Mouse (Mus musculus): ENCODE measurements around the gene Znrd1as. TPM values are rescaled to one million over a fixed set of nuclear protein-coding genes. Genes with fewer than 3 reads are reported as not detected.

Znrd1as gene
- total RNA-seq (2017), result 9.2 and 13.8 TPM in 2 replicates

DNA sequence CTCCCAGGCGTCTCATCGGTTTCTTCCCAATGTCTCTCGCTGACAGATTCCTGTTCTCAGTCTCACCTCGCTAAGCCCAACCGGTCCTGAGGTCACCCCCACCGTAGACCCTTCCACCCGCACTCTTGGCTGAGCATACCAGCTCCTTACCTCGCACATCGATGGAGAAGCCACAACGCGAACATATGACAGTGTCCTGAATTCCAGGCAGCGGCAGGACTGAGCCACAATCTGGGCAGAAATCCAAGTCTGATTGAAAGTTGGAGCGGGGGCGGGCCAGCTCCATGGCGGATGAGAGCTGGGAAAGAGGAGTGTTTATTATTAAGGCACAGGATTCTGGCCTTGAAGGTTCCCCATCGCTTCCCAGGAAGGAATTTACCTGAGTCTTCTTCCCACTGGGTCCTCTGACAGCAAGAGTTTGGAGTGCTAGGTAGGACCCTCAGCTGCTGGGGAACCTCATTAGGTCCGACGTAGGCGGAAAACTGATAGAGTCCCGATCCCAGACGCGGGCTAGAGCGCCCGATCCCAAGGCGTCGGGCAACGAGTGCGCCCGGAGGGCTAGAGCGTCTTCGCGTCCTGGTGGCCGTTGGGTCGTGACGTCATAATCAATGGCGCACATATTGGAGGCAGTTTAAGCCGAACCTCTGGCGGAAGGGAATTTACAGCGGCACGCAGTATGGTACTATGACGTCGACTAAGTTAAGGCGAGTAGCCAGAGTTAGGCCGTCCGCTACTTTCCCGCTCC is at the start of gene Znrd1as, which contains the start of gene Znrd1:
TSS of gene Znrd1as (plus strand) at position 594 of the 745 bp plus-strand sequence.
TSS of gene Znrd1 (minus strand) at position 561 of the 745 bp plus-strand sequence.
- peak; percentile 95 to 97 for ATAC-seq (replicated peaks in 1 of 2; ENCODE audit: insufficient read depth in 1 of 2, low FRiP score in 2 of 2, low TSS enrichment in 1 of 2, low read depth in 1 of 2, poor library complexity in 2 of 2, severe bottlenecking in 2 of 2)

DNA sequence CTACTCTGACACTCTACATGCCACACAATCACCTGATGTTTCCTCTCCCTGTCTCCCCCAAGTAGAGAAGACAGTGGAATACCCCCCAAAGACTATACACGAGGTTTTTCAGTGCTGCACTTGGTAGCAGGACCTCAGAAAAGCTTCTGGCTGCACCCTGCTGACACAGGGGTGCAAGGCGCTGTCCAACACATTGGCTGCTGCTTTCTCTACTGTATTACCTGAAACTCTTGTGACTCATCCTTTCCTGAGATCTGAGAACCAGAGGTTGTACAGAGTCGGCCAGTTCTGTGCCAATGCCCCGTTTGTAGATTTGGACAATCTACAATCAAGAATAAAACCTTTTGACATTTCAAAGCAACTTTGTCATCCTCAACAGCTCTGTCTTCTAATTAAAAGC is 48.6 kb upstream of the Znrd1as start:
- no peak for ATAC-seq (replicated peaks in 1 of 2; ENCODE audit: insufficient read depth in 1 of 2, low FRiP score in 2 of 2, low TSS enrichment in 1 of 2, low read depth in 1 of 2, poor library complexity in 2 of 2, severe bottlenecking in 2 of 2)

DNA sequence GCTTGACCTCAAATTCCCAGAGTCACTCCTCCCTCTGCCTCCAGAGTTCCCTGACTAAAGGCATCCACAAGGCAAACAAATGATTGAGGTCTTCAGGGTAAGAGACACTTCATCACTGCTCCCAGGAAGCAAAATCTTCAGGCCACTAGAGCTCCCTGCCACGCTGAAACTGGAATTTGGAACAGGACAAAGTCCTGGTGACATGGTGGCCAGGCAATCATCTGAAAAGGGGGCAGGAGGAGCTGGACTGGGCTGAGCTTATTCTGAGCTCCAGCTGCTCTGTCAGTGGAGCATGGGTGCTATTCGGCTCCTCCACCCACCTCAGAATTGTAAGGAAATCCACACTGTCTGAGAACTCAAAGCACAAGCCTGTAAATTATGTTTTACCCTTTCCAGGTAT is 46.4 kb upstream of the Znrd1as start:
- ATAC-seq (replicated peaks in 1 of 2; ENCODE audit: insufficient read depth in 1 of 2, low FRiP score in 2 of 2, low TSS enrichment in 1 of 2, low read depth in 1 of 2, poor library complexity in 2 of 2, severe bottlenecking in 2 of 2), result no peak

DNA sequence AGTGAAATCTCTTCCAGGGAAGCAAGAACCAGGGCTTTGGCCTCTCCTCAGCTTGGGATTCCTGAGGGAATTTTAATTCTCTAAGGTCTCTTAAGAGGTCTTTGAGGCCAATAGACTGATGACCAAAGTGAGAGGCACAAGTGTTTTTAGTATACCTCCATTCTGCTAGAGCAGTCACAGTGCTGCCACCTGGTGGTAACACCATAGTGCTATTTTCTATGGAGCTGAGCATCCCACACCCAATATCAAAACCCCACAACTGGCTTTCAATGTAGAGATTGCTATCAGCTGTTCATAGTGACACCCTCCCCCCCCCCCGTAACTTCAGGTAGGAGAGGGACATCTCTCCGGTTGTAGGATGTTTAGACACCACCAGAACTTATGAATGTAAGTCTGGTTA is 44.3 kb upstream of the Znrd1as start:
- peak in 1 of 2 experiments; percentile 75; a peak in 2 of 4 replicates for ATAC-seq (replicated peaks in 1 of 2; ENCODE audit: insufficient read depth in 1 of 2, low FRiP score in 2 of 2, low TSS enrichment in 1 of 2, low read depth in 1 of 2, poor library complexity in 2 of 2, severe bottlenecking in 2 of 2)

DNA sequence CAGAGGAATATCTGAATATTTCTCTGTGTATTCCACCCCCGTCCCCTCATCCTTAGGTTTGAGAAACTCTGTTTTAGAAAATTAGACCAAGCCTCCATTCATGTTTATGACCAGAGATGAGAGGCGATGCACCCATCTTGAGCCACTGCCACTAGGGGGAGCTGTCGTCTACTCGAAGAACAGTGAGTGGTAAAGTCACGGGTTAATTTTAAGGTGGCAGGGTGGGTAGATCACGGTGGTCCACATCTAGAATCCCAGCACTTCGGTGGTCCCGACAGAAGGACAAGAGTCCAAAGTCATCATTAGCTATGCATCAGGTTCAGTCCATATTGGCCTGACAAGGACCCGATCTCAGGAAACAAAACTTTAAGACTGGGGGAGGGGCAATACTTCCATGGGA is 43.3 kb upstream of the Znrd1as start:
- no peak; a peak in 1 of 4 replicates for ATAC-seq (replicated peaks in 1 of 2; ENCODE audit: insufficient read depth in 1 of 2, low FRiP score in 2 of 2, low TSS enrichment in 1 of 2, low read depth in 1 of 2, poor library complexity in 2 of 2, severe bottlenecking in 2 of 2)

DNA sequence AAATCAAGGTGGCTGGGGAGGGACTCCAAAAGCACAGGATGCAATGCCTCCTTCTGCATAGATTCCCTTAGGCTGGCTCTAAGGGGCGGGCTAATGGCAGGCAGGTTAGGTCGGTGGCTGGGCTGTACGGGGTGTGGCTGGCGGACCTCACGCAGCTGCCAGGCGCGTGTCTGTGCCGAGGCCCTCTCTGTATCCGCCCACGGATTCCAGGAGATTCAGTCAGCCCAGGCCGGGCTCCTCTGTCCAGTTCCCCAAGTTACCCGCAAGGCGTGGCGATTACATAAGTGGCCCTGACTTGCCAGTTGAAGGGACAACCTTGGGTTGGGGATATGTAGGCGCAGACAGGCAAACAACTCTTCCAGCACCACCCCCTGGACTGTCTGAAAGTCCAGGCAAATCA is 38.2 kb upstream of the Znrd1as start:
- ATAC-seq (replicated peaks in 1 of 2; ENCODE audit: insufficient read depth in 1 of 2, low FRiP score in 2 of 2, low TSS enrichment in 1 of 2, low read depth in 1 of 2, poor library complexity in 2 of 2, severe bottlenecking in 2 of 2), result no peak

GRCm38 (mm10) chr17:36922715-36923114 is 35.7 kb upstream of the Znrd1as start:
- ATAC-seq (replicated peaks in 1 of 2; ENCODE audit: insufficient read depth in 1 of 2, low FRiP score in 2 of 2, low TSS enrichment in 1 of 2, low read depth in 1 of 2, poor library complexity in 2 of 2, severe bottlenecking in 2 of 2), result no peak

DNA sequence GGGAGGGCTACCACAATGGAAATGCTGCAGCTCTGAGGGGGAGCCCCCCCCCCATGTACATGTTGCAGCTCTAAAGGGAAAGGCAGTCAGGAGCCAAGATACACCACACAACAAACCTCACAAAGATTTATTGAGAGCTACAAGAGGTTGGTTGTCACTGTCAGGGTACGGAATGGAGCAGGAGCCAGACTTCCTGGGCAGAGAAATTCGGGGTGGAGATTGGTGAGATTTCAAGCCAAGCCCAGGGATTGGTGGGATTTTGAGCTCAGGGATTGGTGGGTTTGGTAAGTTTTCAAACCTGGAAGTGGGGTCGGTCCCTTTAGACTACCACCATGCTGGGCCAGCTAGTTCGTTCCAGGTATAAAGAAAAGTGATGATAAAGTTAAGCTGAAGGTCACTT is 34.9 kb upstream of the Znrd1as start:
- no peak for ATAC-seq (replicated peaks in 1 of 2; ENCODE audit: insufficient read depth in 1 of 2, low FRiP score in 2 of 2, low TSS enrichment in 1 of 2, low read depth in 1 of 2, poor library complexity in 2 of 2, severe bottlenecking in 2 of 2)

DNA sequence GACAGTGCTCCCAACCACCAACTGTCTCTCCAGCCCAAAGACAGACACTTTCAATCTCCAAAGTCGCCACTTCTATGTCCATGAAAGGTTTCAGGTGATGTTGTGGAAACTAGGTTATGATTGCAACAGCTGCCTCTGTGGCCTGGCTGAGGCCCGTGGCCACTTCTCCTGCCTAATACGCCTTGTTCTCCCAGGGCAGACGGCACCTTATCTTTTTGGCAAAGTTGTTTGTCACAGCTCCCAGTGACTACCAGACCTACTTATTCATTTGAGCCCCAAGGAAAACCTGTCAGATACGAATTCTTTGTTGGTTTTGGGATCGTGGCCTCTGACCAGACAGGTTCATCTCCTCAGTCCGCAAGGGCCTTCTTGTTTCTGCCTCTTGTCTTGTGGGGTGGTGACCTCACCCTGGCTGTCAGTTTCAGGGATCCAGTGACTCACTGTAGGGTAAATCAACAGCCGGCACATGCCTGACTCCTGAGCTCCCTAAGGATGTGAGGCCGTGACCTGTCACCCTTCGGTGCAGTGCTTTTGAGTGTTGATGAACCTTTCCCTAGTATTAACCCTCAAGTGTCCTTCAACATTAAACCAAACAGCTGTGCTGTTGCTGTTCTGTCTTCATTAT is 30.8 kb upstream of the Znrd1as start:
- no peak for ATAC-seq (replicated peaks in 1 of 2; ENCODE audit: insufficient read depth in 1 of 2, low FRiP score in 2 of 2, low TSS enrichment in 1 of 2, low read depth in 1 of 2, poor library complexity in 2 of 2, severe bottlenecking in 2 of 2)

DNA sequence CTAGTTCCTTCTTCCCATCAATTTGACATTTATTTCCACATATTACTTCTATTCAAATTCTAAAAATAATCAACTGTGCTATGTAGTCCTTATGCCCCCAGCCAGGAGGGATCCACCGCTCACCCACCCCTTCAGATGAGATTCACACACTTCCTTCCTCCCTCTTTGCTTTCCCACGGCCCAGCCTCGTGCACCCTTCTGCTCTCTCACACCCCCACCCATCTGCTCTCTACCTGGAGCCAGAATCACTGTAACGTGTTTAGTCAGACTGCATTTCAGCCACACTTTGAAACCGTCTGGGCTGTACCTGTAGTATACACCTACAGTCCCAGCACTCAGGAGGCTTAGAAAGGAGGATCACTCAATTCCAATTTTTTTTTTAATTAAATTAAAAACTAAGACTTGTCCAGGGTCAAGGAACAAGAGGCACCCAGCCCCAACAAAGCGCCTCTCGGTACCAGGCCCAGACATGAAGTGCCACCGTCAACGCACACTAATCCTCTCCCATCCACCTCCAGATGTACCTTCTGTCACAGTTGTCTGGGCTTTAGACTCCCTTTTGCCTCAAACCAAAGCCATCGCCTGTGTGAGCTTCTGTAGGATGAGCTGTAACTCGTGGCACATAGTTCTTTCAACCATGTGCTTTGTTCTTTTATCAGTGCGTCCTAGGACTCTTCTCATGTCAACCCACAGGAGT is 29.0 kb upstream of the Znrd1as start:
- no peak for ATAC-seq (replicated peaks in 1 of 2; ENCODE audit: insufficient read depth in 1 of 2, low FRiP score in 2 of 2, low TSS enrichment in 1 of 2, low read depth in 1 of 2, poor library complexity in 2 of 2, severe bottlenecking in 2 of 2)

DNA sequence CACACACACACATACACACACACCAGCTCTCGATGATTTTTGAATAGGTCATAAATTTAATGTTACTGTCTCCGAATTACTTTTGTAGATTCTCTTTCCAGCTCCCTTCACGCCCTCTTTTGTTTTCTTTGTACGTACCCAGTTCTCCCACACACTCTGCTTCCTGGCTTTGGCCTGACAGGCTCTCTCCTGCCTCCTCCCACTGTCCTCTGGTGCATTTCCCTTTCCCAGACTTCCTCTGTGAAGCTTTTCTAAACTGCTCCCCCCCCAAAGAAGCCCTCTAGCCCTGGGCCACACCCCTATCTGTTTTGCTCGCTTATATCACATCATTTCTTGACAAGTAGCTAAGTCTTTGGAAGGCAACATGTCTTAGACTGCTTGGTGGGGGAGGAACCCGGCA is 28.2 kb upstream of the Znrd1as start:
- no peak for ATAC-seq (replicated peaks in 1 of 2; ENCODE audit: insufficient read depth in 1 of 2, low FRiP score in 2 of 2, low TSS enrichment in 1 of 2, low read depth in 1 of 2, poor library complexity in 2 of 2, severe bottlenecking in 2 of 2)

- ATAC-seq (replicated peaks in 1 of 2; ENCODE audit: insufficient read depth in 1 of 2, low FRiP score in 2 of 2, low TSS enrichment in 1 of 2, low read depth in 1 of 2, poor library complexity in 2 of 2, severe bottlenecking in 2 of 2), result no peak
Measured at GRCm38 (mm10) chr17:36931130-36931529, 27.3 kb upstream of the Znrd1as start.

- no peak for ATAC-seq (replicated peaks in 1 of 2; ENCODE audit: insufficient read depth in 1 of 2, low FRiP score in 2 of 2, low TSS enrichment in 1 of 2, low read depth in 1 of 2, poor library complexity in 2 of 2, severe bottlenecking in 2 of 2)
Measured at GRCm38 (mm10) chr17:36931806-36932205, 26.6 kb upstream of the Znrd1as start.

GRCm38 (mm10) chr17:36938056-36938455 is 20.3 kb upstream of the Znrd1as start:
- ATAC-seq (replicated peaks in 1 of 2; ENCODE audit: insufficient read depth in 1 of 2, low FRiP score in 2 of 2, low TSS enrichment in 1 of 2, low read depth in 1 of 2, poor library complexity in 2 of 2, severe bottlenecking in 2 of 2), result no peak

DNA sequence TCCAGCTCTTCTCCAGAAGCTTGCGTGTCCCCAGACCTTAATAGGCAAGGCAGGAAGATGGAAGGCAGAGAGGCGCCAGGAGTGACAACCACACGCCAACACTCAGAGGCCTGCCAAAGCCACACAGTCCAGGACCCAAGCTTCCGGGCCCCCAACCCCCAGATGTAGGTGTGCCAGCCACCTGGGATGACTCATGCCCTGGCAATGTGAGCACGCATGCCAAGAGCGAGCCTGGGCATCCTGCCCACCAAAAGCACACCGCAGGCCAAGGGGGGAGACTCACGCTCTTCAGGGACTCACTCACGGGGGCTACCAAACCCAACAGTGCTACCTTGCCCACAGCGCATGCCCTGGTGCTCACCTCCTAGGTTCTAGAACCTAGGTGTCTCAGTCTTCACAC is 16.0 kb upstream of the Znrd1as start:
- ATAC-seq (replicated peaks in 1 of 2; ENCODE audit: insufficient read depth in 1 of 2, low FRiP score in 2 of 2, low TSS enrichment in 1 of 2, low read depth in 1 of 2, poor library complexity in 2 of 2, severe bottlenecking in 2 of 2), result peak; percentile 55 to 74

DNA sequence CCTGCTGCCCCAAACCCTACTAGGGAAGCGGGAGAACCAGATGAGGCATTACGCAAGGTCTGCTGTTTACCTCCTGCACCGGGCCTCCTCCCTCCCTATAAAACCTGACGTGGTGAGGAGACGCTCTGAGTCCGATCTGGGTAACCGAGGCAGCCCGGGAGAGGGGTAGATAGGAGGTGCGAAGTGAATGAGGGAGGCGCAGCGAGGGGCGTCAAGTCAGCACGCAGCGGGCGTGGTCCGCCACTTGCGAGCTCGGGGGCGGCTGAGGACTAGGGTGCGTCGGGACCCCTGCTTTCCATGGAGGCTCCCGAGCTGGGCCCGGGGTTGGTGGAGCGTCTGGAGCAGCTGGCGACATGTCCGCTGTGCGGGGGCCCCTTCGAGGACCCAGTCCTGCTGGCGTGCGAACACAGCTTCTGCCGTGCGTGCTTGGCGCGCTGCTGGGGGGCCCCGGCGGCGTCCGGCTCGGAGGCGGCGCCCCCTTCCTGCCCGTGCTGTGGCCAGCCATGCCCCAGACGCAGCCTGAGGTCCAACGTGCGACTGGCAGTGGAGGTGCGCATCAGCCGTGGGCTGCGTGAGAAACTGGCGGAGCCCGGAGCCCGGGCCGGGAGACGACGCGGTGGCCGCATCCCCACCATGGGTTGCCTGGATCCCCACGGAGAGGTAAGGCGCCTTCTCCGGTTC is 15.5 kb upstream of the Znrd1as start, which contains the start of gene Rnf39:
TSS of gene Rnf39 (plus strand) at position 128 of the 681 bp plus-strand sequence.
- no peak for ATAC-seq (replicated peaks in 1 of 2; ENCODE audit: insufficient read depth in 1 of 2, low FRiP score in 2 of 2, low TSS enrichment in 1 of 2, low read depth in 1 of 2, poor library complexity in 2 of 2, severe bottlenecking in 2 of 2)

- ATAC-seq (replicated peaks in 1 of 2; ENCODE audit: insufficient read depth in 1 of 2, low FRiP score in 2 of 2, low TSS enrichment in 1 of 2, low read depth in 1 of 2, poor library complexity in 2 of 2, severe bottlenecking in 2 of 2), result no peak
Measured at GRCm38 (mm10) chr17:36943691-36944090, 14.7 kb upstream of the Znrd1as start.
